Mouse (Mus musculus) stomach, postnatal 0 days (tissue): ENCODE measurements at regions not wholly inside any gene's neighbourhood (a gene's known extent, or its start where the extent isn't known, plus 50 kb on each side); places are given as distances from the start of the nearest gene placed in this dataset.
"Not testable (repeated sequence)": the region's sequence is repeated elsewhere in the genome, so short reads cannot be mapped to it uniquely, and the experiment has no call there.

Source experiments
- ATAC-seq: fragments of 200-750 bp; cut with Nextera tagmentation; 2 replicates; pipeline ENCODE4 v1.8.0; 2017; ENCODE audit not compliant: low FRiP score, low TSS enrichment
- DNase-seq: peaks from one replicate; pipeline ENCODE4 v3.0.0-alpha.2; 2016; ENCODE audit warnings: low spot score
- H3K27ac ChIP-seq: fragments of 300-500 bp; sonication (generic); replicated peaks from 2 replicates; pipeline ENCODE4 v1.5.1; 2014; ENCODE audit warnings: mild to moderate bottlenecking, control low read depth
- H3K27me3 ChIP-seq: fragments of 300-500 bp; sonication (generic); 2 replicates; pipeline ENCODE4 v1.6.1; 2014; ENCODE audit warnings: low read length; ENCODE audit not compliant: control insufficient read depth, insufficient read depth
- H3K36me3 ChIP-seq: fragments of 300-500 bp; sonication (generic); 2 replicates; pipeline ENCODE4 v1.6.1; 2014; ENCODE audit warnings: low read length, mixed read lengths; ENCODE audit not compliant: control insufficient read depth, insufficient read depth
- H3K4me1 ChIP-seq: fragments of 300-500 bp; sonication (generic); replicated peaks from 2 replicates; pipeline ENCODE4 v1.6.1; 2014; ENCODE audit warnings: antibody characterized with exemption; ENCODE audit not compliant: control insufficient read depth, insufficient read depth
- H3K4me2 ChIP-seq: fragments of 300-500 bp; sonication (generic); replicated peaks from 2 replicates; pipeline ENCODE4 v1.6.1; 2014; ENCODE audit warnings: low read depth, mild to moderate bottlenecking, control low read depth, moderate library complexity
- H3K4me3 ChIP-seq: fragments of 300-500 bp; sonication (generic); 2 replicates; pipeline ENCODE4 v1.5.1; 2014; ENCODE audit warnings: low read depth, low read length, control low read depth
- H3K9ac ChIP-seq: fragments of 300-500 bp; sonication (generic); 2 replicates; pipeline ENCODE4 v1.6.1; 2014; ENCODE audit warnings: mild to moderate bottlenecking, low read length, control low read depth, mixed read lengths
- H3K9me3 ChIP-seq: fragments of 300-500 bp; sonication (generic); 2 replicates; pipeline ENCODE4 v1.6.1; 2016; ENCODE audit warnings: low read length; ENCODE audit not compliant: control insufficient read depth
- CTCF ChIP-seq: IDR thresholded peaks from 2 replicates; pipeline ENCODE4 v1.5.1; 2016; ENCODE audit warnings: antibody characterized with exemption, low read depth, mild to moderate bottlenecking, moderate library complexity
- EP300 ChIP-seq: optimal IDR thresholded peaks from 2 replicates; pipeline ENCODE3; 2016; ENCODE audit warnings: antibody characterized with exemption
- WGBS: fragments of 180-500 bp; shearing (Covaris S2); extraction: QIAGEN DNeasy Blood & Tissue Kit; methylation state at CpG from one replicate; pipeline ENCODE4 v1.1.7; 2014; 5-methylcytosine and 5-hydroxymethylcytosine counted together

DNA sequence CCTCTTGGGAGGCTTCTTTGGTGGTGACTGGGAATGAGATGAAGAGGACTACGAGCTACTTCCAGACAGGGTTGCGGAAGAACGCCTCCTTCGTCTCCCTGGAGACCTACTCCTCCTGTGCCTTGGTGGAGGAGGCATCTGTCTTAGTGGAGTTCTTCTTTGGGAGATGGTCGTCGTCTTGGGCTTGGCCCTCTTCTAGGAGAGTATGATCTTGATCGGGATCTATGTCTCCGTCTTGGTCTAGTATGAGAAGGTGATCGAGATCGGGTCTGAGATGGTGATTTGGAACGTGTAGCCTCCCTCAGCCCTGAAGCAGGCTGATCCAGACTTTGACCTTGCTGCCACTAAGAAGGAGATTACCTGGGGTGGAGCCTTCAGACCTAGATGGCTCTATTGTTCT, 276.3 kb downstream of the 1810013L24Rik start:
- ATAC-seq (no peak), DNase-seq (no peak)
- WGBS: 93% methylated on average over 11 of the region's 11 CpGs

DNA sequence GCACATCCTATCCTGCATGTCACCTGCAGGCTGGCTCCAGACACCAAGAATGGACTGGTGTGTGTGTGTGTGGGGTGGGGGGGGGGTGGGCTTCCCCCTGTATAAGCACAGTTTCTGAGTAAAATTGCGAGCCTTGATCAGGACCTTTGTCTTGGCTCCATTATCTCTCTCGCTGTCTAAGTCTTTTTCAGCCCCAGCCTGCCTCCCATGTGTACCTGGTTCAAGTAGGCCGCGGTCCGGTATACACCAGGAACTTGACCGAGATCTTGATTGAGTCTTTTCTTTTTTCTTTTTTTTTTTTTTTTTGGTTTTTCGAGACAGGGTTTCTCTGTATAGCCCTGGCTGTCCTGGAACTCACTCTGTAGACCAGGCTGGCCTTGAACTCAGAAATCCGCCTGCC, 276.8 kb downstream of the 1810013L24Rik start:
- not testable (repeated sequence) for H3K4me2 ChIP-seq, H3K9me3 ChIP-seq, H3K27ac ChIP-seq, H3K27me3 ChIP-seq, H3K36me3 ChIP-seq, ATAC-seq, H3K9ac ChIP-seq, DNase-seq, H3K4me1 ChIP-seq, H3K4me3 ChIP-seq
- 90% methylated on average over 7 of the region's 8 CpGs for WGBS

More for the DNA sequence above, 276.3 kb downstream of the 1810013L24Rik start:
- H3K36me3 ChIP-seq: no peaks in the 10 kb centered on the region
- no peak overlapping the region for H3K27ac ChIP-seq
- H3K9me3 ChIP-seq: no peaks in the 10 kb centered on the region
- H3K4me2 ChIP-seq: no peak overlapping the region
- no peaks in the 10 kb centered on the region for H3K27me3 ChIP-seq
- no peak overlapping the region for H3K9ac ChIP-seq
- no peaks in the 10 kb centered on the region for H3K4me1 ChIP-seq
- no peak for TF ChIP-seq EP300
- H3K4me3 ChIP-seq: no peak overlapping the region

DNA sequence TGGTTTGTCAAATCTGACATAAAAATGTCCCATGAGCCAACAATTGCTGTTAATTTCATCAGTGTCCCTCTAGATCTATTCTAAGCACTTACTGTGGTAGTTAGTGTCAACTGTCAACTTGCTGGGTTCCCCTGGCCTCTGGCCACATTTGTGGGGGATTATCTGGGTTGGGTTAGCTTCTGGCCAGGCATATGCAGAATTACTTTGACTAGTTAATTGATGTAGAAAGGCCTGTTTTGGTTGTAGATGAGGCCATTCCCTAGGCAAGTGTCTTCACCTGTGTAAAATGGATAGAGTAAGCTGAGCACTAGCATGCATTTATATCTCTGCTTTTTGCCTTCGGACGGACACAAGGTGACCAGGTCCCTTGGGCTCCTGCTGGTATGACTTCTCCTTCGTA, 283.9 kb downstream of the 1810013L24Rik start:
- ATAC-seq (no peak), DNase-seq (no peak)
- Histone ChIP-seq H3K36me3 (no peaks in the 10 kb centered on the region), H3K27me3 (no peaks in the 10 kb centered on the region), H3K27ac (no peak overlapping the region), H3K4me2 (no peak overlapping the region), H3K4me3 (no peak overlapping the region), H3K9me3 (no peaks in the 10 kb centered on the region), H3K4me1 (no peaks in the 10 kb centered on the region), H3K9ac (no peak overlapping the region)
- 89% methylated on average over 3 of the region's 3 CpGs for WGBS
- no peak for TF ChIP-seq EP300
- TF ChIP-seq CTCF: no peak

DNA sequence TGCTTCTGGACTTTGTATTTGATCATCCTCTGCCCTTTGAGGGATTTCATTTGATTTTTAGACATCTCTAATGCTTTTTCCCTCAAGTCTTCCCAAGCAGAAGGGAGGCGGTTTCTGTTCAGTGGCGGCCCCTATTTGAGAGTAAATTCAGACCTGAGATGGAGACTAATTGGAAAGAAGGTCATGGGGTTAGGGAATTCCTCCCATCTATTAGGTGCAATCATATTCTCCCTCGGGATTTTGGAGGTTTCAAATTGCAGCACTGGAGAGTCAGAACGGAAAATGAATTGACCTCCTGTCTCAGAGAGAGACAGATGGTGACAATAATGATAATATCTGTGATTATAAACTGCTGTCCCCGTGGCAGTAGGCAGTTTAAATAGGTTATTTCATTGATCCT, 285.6 kb downstream of the 1810013L24Rik start:
- TF ChIP-seq EP300: no peak
- TF ChIP-seq CTCF: no peak
- Histone ChIP-seq H3K9me3 (no peaks in the 10 kb centered on the region), H3K4me2 (no peak overlapping the region), H3K9ac (no peak overlapping the region), H3K36me3 (no peaks in the 10 kb centered on the region), H3K27ac (no peak overlapping the region), H3K27me3 (no peaks in the 10 kb centered on the region), H3K4me3 (no peak overlapping the region), H3K4me1 (no peaks in the 10 kb centered on the region)
- 40% methylated on average over 5 of the region's 5 CpGs for WGBS
- DNase-seq (no peak), ATAC-seq (no peak)

DNA sequence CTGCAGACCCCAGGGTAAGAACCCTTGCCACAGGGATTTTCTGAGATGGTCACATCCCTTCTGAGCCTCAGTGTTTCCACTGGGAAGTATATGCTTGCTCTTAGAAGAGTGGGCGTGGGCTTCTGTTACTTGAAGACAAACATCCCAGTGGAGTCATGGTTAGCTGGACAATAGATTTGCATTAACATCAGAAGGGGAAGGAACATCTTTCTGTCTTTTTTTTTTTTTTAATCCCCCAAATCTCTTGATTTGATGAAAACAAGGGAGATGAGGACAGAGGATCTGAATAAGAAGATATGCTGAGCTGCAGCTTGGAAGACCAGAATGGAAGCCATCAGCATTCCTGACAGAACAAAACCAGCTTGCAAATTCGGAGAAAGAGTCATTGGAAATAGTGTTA, 291.7 kb downstream of the 1810013L24Rik start:
- Histone ChIP-seq H3K9me3 (no peaks in the 10 kb centered on the region), H3K4me3 (no peak overlapping the region), H3K4me2 (no peak overlapping the region), H3K36me3 (no peaks in the 10 kb centered on the region), H3K27me3 (no peaks in the 10 kb centered on the region), H3K9ac (no peak overlapping the region), H3K4me1 (no peaks in the 10 kb centered on the region), H3K27ac (no peak overlapping the region)
- DNase-seq: no peak
- WGBS: 84% methylated on average over 2 of the region's 2 CpGs
- TF ChIP-seq CTCF (no peak), EP300 (no peak)
- ATAC-seq: no peak

DNA sequence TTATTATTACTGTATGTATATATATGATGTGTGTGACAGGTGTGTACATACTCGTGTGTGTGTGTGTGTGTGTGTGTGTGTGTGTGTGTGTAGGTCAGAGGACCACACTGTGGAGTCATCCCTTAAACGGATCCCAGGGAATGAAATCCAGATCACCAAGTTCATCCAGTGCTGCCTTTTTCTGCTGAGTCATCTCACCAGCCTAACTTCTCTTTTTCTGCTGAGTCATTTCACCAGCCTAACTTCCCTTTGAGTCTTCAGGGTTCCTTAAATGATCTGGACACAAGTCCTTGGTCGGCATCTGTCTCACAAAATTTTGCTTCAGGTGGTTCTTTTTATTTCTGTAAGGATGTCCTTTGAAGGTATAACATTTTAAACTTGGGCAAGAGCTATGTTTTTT, 302.2 kb downstream of the 1810013L24Rik start:
- Histone ChIP-seq H3K36me3 (no peaks in the 10 kb centered on the region), H3K4me2 (no peak overlapping the region), H3K27me3 (no peaks in the 10 kb centered on the region), H3K4me1 (no peaks in the 10 kb centered on the region), H3K9ac (no peak overlapping the region), H3K4me3 (no peak overlapping the region), H3K9me3 (no peaks in the 10 kb centered on the region), H3K27ac (no peak overlapping the region)
- 54% methylated on average over 3 of the region's 3 CpGs for WGBS
- ATAC-seq (no peak), DNase-seq (no peak)
- TF ChIP-seq CTCF: no peak
- TF ChIP-seq EP300: no peak
